Mouse (Mus musculus) kidney, embryonic 16.5 days (tissue): ENCODE results near the gene Atp5h. TPM values are rescaled to one million over a fixed set of nuclear protein-coding genes. Genes with fewer than 3 reads are reported as not detected.

Source experiments
- ATAC-seq: fragments of 200-750 bp; cut with Nextera tagmentation; 2 replicates; pipeline ENCODE4 v1.8.0; 2017; ENCODE audit warnings: moderate TSS enrichment; ENCODE audit not compliant: low FRiP score, low TSS enrichment
- H3K27ac ChIP-seq: fragments of 300-500 bp; sonication (generic); 2 replicates; pipeline ENCODE4 v1.5.1; 2014; ENCODE audit warnings: low read length
- H3K27me3 ChIP-seq: fragments of 300-500 bp; sonication (generic); 2 replicates; pipeline ENCODE4 v1.6.1; 2014; ENCODE audit warnings: low read length, control low read depth, mixed read lengths; ENCODE audit not compliant: insufficient read depth
- H3K36me3 ChIP-seq: fragments of 300-500 bp; sonication (generic); 2 replicates; pipeline ENCODE4 v1.6.1; 2014; ENCODE audit warnings: low read length, control low read depth, mixed read lengths; ENCODE audit not compliant: insufficient read depth
- H3K4me1 ChIP-seq: fragments of 300-500 bp; sonication (generic); 2 replicates; pipeline ENCODE4 v1.6.1; 2014; ENCODE audit warnings: low read length, control low read depth, mixed read lengths; ENCODE audit not compliant: insufficient read depth
- H3K4me2 ChIP-seq: fragments of 300-500 bp; sonication (generic); replicated peaks from 2 replicates; pipeline ENCODE4 v1.6.1; 2014; ENCODE audit warnings: low read depth, low read length
- H3K4me3 ChIP-seq: fragments of 300-500 bp; sonication (generic); 2 replicates; pipeline ENCODE4 v1.5.1; 2014; ENCODE audit warnings: mild to moderate bottlenecking, low read length
- H3K9ac ChIP-seq: fragments of 300-500 bp; sonication (generic); replicated peaks from 2 replicates; pipeline ENCODE4 v1.6.1; 2014; ENCODE audit warnings: low read length
- H3K9me3 ChIP-seq: fragments of 300-500 bp; sonication (generic); 2 replicates; pipeline ENCODE4 v1.6.1; 2016; ENCODE audit warnings: low read length, control low read depth
- WGBS: fragments of 180-500 bp; shearing (Covaris S2); extraction: QIAGEN DNeasy Blood & Tissue Kit; methylation state at CpG from one replicate; pipeline ENCODE4 v1.1.7; 2014; 5-methylcytosine and 5-hydroxymethylcytosine counted together
- polyA plus RNA-seq: library from polyadenylated mRNA; unstranded; fragments of >200 nt; fragmentation: Nextera tagmentation; extraction: Ambion mirVana; gene quantifications from 2 replicates; pipeline ENCODE4 v1.2.1, GENCODE M21; 2015

The Atp5h gene
- polyA plus RNA-seq, 1 experiment from 2014 or later: 981 TPM

DNA sequence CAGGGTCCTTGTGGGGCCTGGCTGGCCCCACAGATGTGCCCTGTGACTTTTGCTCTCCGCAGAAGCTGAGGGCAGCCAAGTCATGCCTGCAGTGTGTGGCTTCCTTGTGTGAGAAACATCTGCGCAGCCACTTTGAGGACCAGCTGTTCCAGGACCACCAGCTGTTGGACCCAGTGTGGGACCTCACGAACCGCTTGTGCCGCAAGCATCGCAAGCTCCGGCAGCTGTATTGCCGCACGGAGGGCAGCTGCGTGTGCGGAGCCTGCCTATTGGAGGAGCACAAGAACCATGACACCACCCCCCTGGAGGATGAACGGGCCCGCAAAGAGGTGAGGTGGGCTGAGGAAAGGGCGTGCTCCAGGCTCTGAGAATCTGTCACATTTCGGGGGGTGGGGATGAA lies 21.7 kb upstream of the Atp5h start:
- H3K27me3 ChIP-seq: no peaks in the 10 kb centered on the region
- H3K27ac ChIP-seq: no peak overlapping the region
- H3K36me3 ChIP-seq: no peaks in the 10 kb centered on the region
- ATAC-seq: no peak
- no peak overlapping the region for H3K9ac ChIP-seq
- H3K4me1 ChIP-seq: peaks cover 4% of the 10 kb centered on the region
- no peak overlapping the region for H3K4me3 ChIP-seq
- no peak overlapping the region for H3K4me2 ChIP-seq
- WGBS: 54% methylated on average over 15 of the region's 15 CpGs
- H3K9me3 ChIP-seq: peaks cover 4% of the 10 kb centered on the region; the same call in 1 of the 2 replicates

DNA sequence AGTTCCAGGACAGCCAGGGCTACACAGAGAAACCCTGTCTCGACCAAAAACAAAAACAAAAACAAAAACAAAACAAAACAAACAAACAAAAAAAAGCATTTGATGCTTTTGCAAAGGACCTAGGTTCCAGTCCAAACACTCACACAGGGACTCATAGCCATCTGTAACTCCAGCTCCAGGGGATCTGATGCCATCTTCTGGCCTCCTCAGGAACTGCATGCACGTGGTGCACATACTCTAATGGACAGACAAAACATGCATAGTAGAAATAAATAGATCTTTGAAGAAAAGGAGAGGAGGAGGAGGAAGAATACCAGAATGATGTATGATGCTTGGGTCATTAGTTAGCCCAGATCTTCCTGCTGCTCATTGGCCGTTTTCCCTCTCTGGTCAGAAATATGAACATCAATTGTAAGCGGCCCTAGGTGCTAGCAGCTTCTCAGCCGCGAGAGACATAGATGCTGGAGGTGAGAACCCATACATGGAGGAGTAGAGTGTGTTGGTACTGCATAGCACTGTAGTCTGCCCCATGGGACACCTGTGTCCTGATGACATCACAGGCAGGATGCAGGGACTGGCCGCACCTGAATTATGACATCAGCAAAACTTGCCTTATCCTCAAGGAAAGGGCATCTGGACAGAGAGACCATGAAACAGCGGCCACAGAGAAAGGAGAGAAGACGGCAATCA lies 20.3 kb upstream of the Atp5h start, which contains the start of gene Trim80:
Gene Trim80 (plus strand): TSS at position 640 of the 690 bp plus-strand sequence.
- Histone ChIP-seq H3K4me3 (no peak within 1 kb of the TSS), H3K36me3 (no peaks in the 10 kb centered on the region), H3K9ac (no peak within 1 kb of the TSS), H3K4me2 (no peak within 1 kb of the TSS), H3K27ac (no peak within 1 kb of the TSS), H3K27me3 (no peaks in the 10 kb centered on the region), H3K9me3 (peaks cover 4% of the 10 kb centered on the region; the same call in 1 of the 2 replicates), H3K4me1 (peaks cover 15% of the 10 kb centered on the region)
- 96% methylated on average over 9 of the region's 9 CpGs for WGBS
- ATAC-seq: no peak

DNA sequence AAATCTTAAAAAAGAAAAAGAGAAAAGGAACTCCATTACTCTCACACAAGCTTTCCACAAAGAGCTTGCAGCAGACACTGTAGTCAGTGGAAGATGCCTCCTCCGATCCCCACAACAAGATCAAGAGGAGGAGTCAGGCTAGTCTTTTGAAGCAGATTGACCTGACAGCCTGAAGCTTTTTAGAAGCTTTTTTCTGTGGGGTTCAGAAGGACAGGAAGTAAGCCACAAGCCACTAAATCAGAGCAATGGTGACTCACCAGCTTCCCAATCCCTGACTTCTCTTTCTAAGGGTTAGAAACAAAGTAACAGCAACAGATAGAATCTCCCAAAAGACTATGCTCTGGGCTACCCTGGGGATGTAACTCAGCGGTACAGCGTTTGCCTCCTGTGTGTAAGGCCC lies 19.6 kb upstream of the Atp5h start:
- no peak for ATAC-seq
- H3K27ac ChIP-seq: no peak overlapping the region
- H3K4me3 ChIP-seq: no peak overlapping the region
- H3K9me3 ChIP-seq: peaks cover 4% of the 10 kb centered on the region; the same call in 1 of the 2 replicates
- peaks cover 15% of the 10 kb centered on the region for H3K4me1 ChIP-seq
- no peak overlapping the region for H3K9ac ChIP-seq
- no peaks in the 10 kb centered on the region for H3K36me3 ChIP-seq
- no peak overlapping the region for H3K4me2 ChIP-seq
- H3K27me3 ChIP-seq: no peaks in the 10 kb centered on the region
- WGBS: 58% methylated on average over 3 of the region's 3 CpGs

DNA sequence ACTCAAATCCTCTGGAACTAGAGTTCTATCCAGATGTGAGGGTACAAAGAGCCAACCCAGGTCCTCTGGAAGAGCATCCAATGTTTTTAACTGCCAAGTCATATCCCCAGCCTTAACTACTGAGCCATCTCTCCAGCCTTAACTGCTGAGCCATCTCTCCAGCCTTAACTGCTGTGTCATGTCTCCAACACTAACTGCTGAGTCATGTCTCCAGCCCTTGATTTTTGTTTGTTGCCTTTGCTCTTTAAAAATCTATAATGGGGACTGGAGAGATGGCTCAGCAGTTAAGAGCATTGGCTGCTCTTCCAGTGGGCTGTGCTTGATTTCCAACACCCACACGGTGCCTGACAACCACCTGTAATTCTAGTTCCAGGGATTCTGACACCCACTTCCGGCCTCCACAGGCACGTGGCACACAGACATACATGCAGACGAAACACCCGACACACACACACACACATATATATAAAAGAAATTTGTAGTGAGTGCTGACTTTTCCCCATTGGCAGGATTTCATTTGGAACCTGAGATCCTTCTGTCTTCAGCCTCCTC lies 17.9 kb upstream of the Atp5h start:
- no peak overlapping the region for H3K4me2 ChIP-seq
- H3K36me3 ChIP-seq: no peaks in the 10 kb centered on the region
- ATAC-seq: no peak
- H3K27ac ChIP-seq: no peak overlapping the region
- H3K4me3 ChIP-seq: no peak overlapping the region
- no peak overlapping the region for H3K9ac ChIP-seq
- H3K27me3 ChIP-seq: no peaks in the 10 kb centered on the region
- peaks cover 4% of the 10 kb centered on the region; the same call in 1 of the 2 replicates for H3K9me3 ChIP-seq
- 72% methylated on average over 5 of the region's 5 CpGs for WGBS
- peaks cover 15% of the 10 kb centered on the region for H3K4me1 ChIP-seq

DNA sequence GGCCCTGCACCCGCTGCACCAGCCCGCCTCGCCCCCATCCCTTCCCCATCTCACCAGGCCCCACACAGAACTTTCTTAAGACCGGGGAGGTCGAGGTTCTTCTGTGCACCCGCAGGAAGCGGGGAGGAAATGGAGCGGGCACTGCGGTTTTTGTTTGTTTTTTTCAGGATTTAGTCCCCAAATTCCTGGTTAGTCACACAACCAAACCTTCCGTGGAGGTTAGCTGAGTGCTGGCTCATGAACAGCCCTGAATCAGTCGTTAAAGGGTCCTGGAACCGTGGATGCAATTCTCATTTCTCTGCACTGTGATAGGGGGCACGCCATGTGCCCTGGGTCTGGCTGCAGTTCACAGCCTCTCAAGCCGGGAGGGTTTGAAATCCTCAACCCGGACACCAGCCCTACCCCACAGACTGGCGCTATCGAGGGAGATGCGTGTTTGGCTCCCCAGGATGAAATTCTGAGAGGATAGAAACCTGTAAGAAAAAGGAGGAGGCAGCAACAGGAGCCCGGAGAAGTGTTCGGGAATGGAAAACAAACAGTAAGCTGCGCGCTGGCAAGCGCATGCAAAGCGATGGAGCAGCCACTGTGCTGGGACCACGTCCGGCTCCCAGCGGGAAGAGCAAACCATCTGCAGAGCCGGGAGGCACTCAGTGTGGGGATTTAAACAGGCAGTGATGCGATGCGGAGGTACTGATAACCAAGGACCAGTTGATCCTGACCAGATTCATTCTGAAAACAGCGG lies 16.0 kb upstream of the Atp5h start:
- Histone ChIP-seq H3K36me3 (peaks cover 14% of the 10 kb centered on the region), H3K9me3 (peaks cover 4% of the 10 kb centered on the region; the same call in 1 of the 2 replicates), H3K9ac (peak overlapping the region; percentile 69), H3K27me3 (no peaks in the 10 kb centered on the region), H3K4me3 (peak overlapping the region; percentile 43), H3K27ac (peak overlapping the region; percentile 65), H3K4me1 (peaks cover 15% of the 10 kb centered on the region), H3K4me2 (peak overlapping the region; percentile 65)
- 6% methylated on average over 31 of the region's 31 CpGs for WGBS
- peak; percentile 50; the same call in 1 of the 2 replicates for ATAC-seq

DNA sequence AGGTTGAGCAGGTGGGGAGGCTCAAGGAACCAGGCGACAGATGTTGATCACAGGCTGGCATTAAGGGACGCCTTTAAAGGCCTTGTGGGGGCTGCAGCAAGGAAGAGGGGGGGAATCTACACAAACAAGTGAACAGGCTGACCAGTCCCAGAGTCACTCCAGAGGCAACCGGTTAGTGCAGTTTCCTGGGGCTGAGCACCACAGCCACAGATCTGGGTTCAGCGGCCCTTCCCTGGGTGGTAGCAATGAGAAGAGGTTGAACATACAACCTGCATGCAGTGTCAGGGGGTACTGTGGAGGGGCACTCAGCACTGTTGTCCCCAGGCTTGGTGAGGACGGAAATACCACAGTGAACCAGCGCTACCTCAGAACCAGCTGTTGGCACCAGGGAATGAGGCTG lies 13.6 kb upstream of the Atp5h start:
- Histone ChIP-seq H3K4me1 (peaks cover 15% of the 10 kb centered on the region), H3K36me3 (peaks cover 37% of the 10 kb centered on the region), H3K4me2 (no peak overlapping the region), H3K4me3 (no peak overlapping the region), H3K9me3 (no peaks in the 10 kb centered on the region), H3K9ac (no peak overlapping the region), H3K27me3 (no peaks in the 10 kb centered on the region), H3K27ac (peak overlapping the region; percentile 51)
- whole genome bisulfite sequencing: 72% methylated on average over 6 of the region's 6 CpGs
- ATAC-seq: no peak

DNA sequence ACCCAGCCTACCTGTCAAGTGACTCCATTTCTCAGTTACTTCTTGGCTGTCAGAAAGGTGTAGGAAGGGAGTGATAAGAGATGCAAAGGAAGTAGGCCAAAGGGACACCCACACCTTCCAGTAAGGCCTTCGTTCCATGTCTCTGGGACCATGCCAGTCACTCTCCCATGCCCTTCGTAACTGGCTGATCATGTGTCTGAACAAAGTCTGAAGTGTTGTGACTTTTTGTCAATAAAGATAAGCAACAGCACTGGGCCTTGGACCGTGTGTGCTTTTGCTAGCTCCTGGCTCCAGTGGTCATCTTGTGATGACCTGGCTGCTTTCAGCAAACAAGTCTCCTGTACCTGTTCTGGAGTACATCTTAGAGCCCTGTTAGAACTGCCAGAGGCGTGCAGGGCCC lies 13.1 kb upstream of the Atp5h start:
- Histone ChIP-seq H3K9me3 (no peaks in the 10 kb centered on the region), H3K4me2 (no peak overlapping the region), H3K4me1 (peaks cover 18% of the 10 kb centered on the region), H3K9ac (0 out of 2 replicates have a peak overlapping the region, but pooled peaks have one; percentile 15), H3K4me3 (no peak overlapping the region), H3K27me3 (no peaks in the 10 kb centered on the region), H3K36me3 (peaks cover 37% of the 10 kb centered on the region), H3K27ac (peak overlapping the region; percentile 51)
- ATAC-seq: no peak
- WGBS: 80% methylated on average over 4 of the region's 4 CpGs

DNA sequence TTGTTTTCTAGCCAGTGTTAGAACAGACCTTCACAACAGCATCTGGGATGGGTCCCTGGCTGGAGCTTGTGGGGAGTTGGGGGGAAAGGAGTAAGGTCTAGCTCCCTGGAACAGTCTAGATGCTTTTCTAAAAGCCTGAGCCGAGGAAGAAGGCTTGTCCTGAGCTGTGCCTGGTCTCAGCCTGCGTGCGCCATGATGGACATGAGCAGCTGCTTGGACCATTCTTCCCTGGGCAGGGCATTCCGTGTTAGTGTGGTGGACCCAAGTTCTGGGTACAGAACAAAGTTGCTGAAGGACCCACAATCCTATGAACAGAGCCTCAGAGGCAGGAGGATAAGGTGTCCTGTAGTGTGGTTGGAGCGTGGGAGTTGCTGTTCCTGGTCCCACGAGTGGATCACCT lies 10.8 kb upstream of the Atp5h start:
- 89% methylated on average over 6 of the region's 6 CpGs for WGBS
- H3K9ac ChIP-seq: no peak overlapping the region
- no peak overlapping the region for H3K27ac ChIP-seq
- no peaks in the 10 kb centered on the region for H3K27me3 ChIP-seq
- no peaks in the 10 kb centered on the region for H3K9me3 ChIP-seq
- peaks cover 43% of the 10 kb centered on the region for H3K36me3 ChIP-seq
- peaks cover 10% of the 10 kb centered on the region for H3K4me1 ChIP-seq
- ATAC-seq: no peak
- H3K4me3 ChIP-seq: no peak overlapping the region
- H3K4me2 ChIP-seq: no peak overlapping the region

DNA sequence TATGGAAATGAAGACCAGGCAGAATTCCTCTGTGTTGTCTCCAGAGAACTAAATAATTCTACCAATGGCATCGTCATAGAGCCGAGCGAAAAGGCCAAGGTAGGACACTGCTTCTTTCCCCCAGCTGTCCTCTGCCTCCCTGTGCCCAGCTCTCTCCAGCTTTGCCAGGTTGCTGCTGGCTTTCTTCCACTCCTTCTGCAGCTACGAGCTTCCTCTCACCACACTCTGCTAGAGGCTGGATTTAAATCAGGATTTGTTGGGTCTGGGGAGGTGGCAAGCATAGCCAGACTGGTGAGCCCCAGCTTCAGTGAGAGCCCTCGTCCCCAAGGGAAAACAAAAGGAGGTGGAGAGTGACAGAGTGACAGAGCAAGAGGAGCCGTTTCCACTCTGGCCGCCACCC lies 9.5 kb upstream of the Atp5h start:
- Histone ChIP-seq H3K9ac (no peak overlapping the region), H3K4me3 (no peak overlapping the region), H3K36me3 (peaks cover 55% of the 10 kb centered on the region), H3K4me1 (peaks cover 6% of the 10 kb centered on the region; the same call in 1 of the 2 replicates), H3K9me3 (no peaks in the 10 kb centered on the region), H3K4me2 (no peak overlapping the region), H3K27ac (no peak overlapping the region; the same call in 1 of the 2 replicates), H3K27me3 (no peaks in the 10 kb centered on the region)
- no peak for ATAC-seq
- 85% methylated on average over 7 of the region's 7 CpGs for WGBS
